Mouse (Mus musculus) spleen, adult 2 months (tissue): ENCODE results near the gene Sdc4. TPM values are rescaled to one million over a fixed set of nuclear protein-coding genes. Genes with fewer than 3 reads are reported as not detected.
A peak's percentile ranks its signal among the peaks of the same experiment; 100 is the strongest.

Experiments
- DNase-seq, 2 experiments: peaks; one replicate each; pipeline versions ENCODE4 v3.0.0 to v3.0.0-alpha.2; 2012 to 2021; ENCODE audit warnings: low spot score in 2 of 2, low read depth in 1 of 2
- H3K27ac ChIP-seq: fragments of 200-500 bp; 2 replicates; pipeline ENCODE4 v1.5.1; 2012; ENCODE audit warnings: low read length, inconsistent platforms; ENCODE audit not compliant: insufficient read depth
- H3K27me3 ChIP-seq: fragments of 200-500 bp; 2 replicates; pipeline ENCODE4 v1.6.1; 2012; ENCODE audit warnings: mild to moderate bottlenecking, moderate library complexity, low read length, inconsistent platforms; ENCODE audit not compliant: control insufficient read depth, insufficient read depth
- H3K36me3 ChIP-seq: fragments of 200-500 bp; 2 replicates; pipeline ENCODE4 v1.6.1; 2012; ENCODE audit warnings: mild to moderate bottlenecking, low read length, inconsistent platforms; ENCODE audit not compliant: control insufficient read depth, insufficient read depth
- H3K4me1 ChIP-seq: fragments of 200-500 bp; 2 replicates; pipeline ENCODE4 v1.6.1; 2011; ENCODE audit warnings: inconsistent platforms; ENCODE audit not compliant: control insufficient read depth, insufficient read depth, insufficient read length
- H3K4me3 ChIP-seq: fragments of 200-500 bp; 2 replicates; pipeline ENCODE4 v1.5.1; 2011; ENCODE audit warnings: mild to moderate bottlenecking, inconsistent platforms; ENCODE audit not compliant: insufficient read depth, insufficient read length; ENCODE audit errors: extremely low read depth
- CTCF ChIP-seq: fragments of 200-500 bp; IDR thresholded peaks from 2 replicates; pipeline ENCODE4 v1.5.1; 2011; ENCODE audit warnings: mild to moderate bottlenecking, inconsistent platforms; ENCODE audit not compliant: insufficient read depth, insufficient read length, insufficient replicate concordance; ENCODE audit errors: extremely low read depth
- POLR2A ChIP-seq: fragments of 200-500 bp; IDR thresholded peaks from 2 replicates; pipeline ENCODE4 v1.6.1; 2011; ENCODE audit warnings: low read depth, low read length, inconsistent platforms
- WGBS: fragments of 180-500 bp; shearing (Covaris S2); methylation state at CpG from one replicate; pipeline ENCODE4 v1.1.7; 2018; 5-methylcytosine and 5-hydroxymethylcytosine counted together
- polyA plus RNA-seq: library from polyadenylated mRNA; depleted of rRNA; stranded (reverse); fragments of >200 nt; gene quantifications from 2 replicates; pipeline ENCODE4 v1.2.3, GENCODE M21; 2012

Sdc4 gene
- polyA plus RNA-seq, 1 experiment: 21.0 TPM

GRCm38 (mm10) chr2:164436961-164437360 is 6.7 kb downstream of the Sdc4 start:
- no peak for DNase-seq
- Histone ChIP-seq H3K4me3 (no peak overlapping the region), H3K27ac (no peak overlapping the region), H3K27me3 (no peaks in the 10 kb centered on the region), H3K36me3 (no peaks in the 10 kb centered on the region), H3K4me1 (peaks cover 43% of the 10 kb centered on the region; the same call in 1 of the 2 replicates)
- 76% methylated on average over 3 of the region's 3 CpGs for WGBS
- TF ChIP-seq POLR2A (no peak), CTCF (no peak)

GRCm38 (mm10) chr2:164436215-164436913 is 7.3 kb downstream of the Sdc4 start:
- H3K27ac ChIP-seq: peak overlapping the region; percentile 12; the same call in 1 of the 2 replicates
- WGBS: 56% methylated on average over 8 of the region's 8 CpGs

GRCm38 (mm10) chr2:164435216-164436090 is 8.2 kb downstream of the Sdc4 start:
- H3K27me3 ChIP-seq: no peaks in the 10 kb centered on the region
- no peak for TF ChIP-seq CTCF
- no peak for TF ChIP-seq POLR2A
- peaks cover 43% of the 10 kb centered on the region; the same call in 1 of the 2 replicates for H3K4me1 ChIP-seq
- no peak overlapping the region for H3K4me3 ChIP-seq
- peaks cover 1% of the 10 kb centered on the region for H3K36me3 ChIP-seq
- H3K27ac ChIP-seq: peak overlapping the region; percentile 37
- DNase-seq: no peak
- WGBS: 15% methylated on average over 5 of the region's 5 CpGs

More at GRCm38 (mm10) chr2:164436215-164436913, 7.3 kb downstream of the Sdc4 start:
- Histone ChIP-seq H3K36me3 (no peaks in the 10 kb centered on the region), H3K4me3 (no peak overlapping the region), H3K4me1 (peaks cover 43% of the 10 kb centered on the region; the same call in 1 of the 2 replicates), H3K27me3 (no peaks in the 10 kb centered on the region)
- no peak for DNase-seq
- no peak for TF ChIP-seq CTCF
- TF ChIP-seq POLR2A: no peak

- WGBS: 86% methylated on average over 3 of the region's 3 CpGs
Measured at GRCm38 (mm10) chr2:164434681-164435080, 9.0 kb downstream of the Sdc4 start.

GRCm38 (mm10) chr2:164433278-164433895 is 10.3 kb downstream of the Sdc4 start:
- Histone ChIP-seq H3K27me3 (no peaks in the 10 kb centered on the region), H3K36me3 (peaks cover 13% of the 10 kb centered on the region), H3K4me1 (peaks cover 31% of the 10 kb centered on the region; the same call in 1 of the 2 replicates), H3K4me3 (no peak overlapping the region), H3K27ac (no peak overlapping the region)
- WGBS: 87% methylated on average over 9 of the region's 9 CpGs
- no peak for DNase-seq
- TF ChIP-seq CTCF: no peak
- no peak for TF ChIP-seq POLR2A

More at GRCm38 (mm10) chr2:164434681-164435080, 9.0 kb downstream of the Sdc4 start:
- 0 out of 2 replicates have a peak overlapping the region, but pooled peaks have one; percentile 4 for H3K27ac ChIP-seq
- peaks cover 2% of the 10 kb centered on the region for H3K36me3 ChIP-seq
- DNase-seq: no peak
- no peak for TF ChIP-seq POLR2A
- no peak for TF ChIP-seq CTCF
- H3K4me3 ChIP-seq: no peak overlapping the region
- H3K4me1 ChIP-seq: peaks cover 35% of the 10 kb centered on the region; the same call in 1 of the 2 replicates
- no peaks in the 10 kb centered on the region for H3K27me3 ChIP-seq

GRCm38 (mm10) chr2:164432541-164433191 is 11.0 kb downstream of the Sdc4 start:
- no peak for TF ChIP-seq CTCF
- no peak for TF ChIP-seq POLR2A
- H3K27me3 ChIP-seq: no peaks in the 10 kb centered on the region
- no peak overlapping the region for H3K4me3 ChIP-seq
- peaks cover 20% of the 10 kb centered on the region for H3K36me3 ChIP-seq
- no peak overlapping the region for H3K27ac ChIP-seq
- peaks cover 26% of the 10 kb centered on the region; the same call in 1 of the 2 replicates for H3K4me1 ChIP-seq
- 68% methylated on average over 22 of the region's 22 CpGs for whole genome bisulfite sequencing
- DNase-seq: no peak
